Mouse (Mus musculus) left cerebral cortex, postnatal 25 days (tissue): ENCODE results near the gene Adcy6. TPM values are rescaled to one million over a fixed set of nuclear protein-coding genes. Genes with fewer than 3 reads are reported as not detected.

Source experiments
- DNase-seq, 2 experiments: peaks; one replicate each; pipeline ENCODE4 v3.0.0; 2022; ENCODE audit warnings: low spot score in 2 of 2, mixed read lengths in 1 of 2
- intact Hi-C: fragments of 180-260 bp; cut with DNase I; formaldehyde crosslinking; loops from one replicate; pipeline ENCODE4 v1.15.1; 2025
- total RNA-seq, 2 experiments: library from RNA; stranded (reverse); gene quantifications; 2 replicates each; pipeline ENCODE4 v1.2.3; 2021

Adcy6 gene
- total RNA-seq, 2 experiments from 2014 or later, result 51.7 to 53.7 TPM

DNA sequence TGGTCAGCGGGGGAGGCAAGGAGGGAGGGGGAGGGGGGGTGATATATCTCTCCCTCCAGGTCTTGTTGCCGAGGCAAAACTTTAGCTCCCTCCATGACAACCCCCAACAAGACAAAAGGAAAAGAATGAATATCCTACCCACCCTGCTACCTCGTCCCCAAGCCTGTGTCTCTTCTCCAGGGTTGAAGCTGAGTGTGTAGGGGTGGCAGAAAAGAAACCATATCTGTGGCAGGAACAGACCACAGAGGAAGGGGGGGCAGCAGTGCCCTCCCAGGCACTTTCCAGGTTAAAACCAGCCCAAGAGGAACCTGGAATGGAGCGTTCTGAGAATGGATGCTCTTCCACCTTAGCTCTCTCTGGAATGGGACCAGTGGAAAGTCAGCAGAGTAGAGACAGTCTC lies 20.7 kb upstream of the Adcy6 start, which contains the start of gene Cacnb3:
Gene Cacnb3, plus strand, starts transcription at position 301 of the 400 bp plus-strand sequence.
- intact Hi-C loops, result no loop called here
- DNase-seq, result no peak

- intact Hi-C loops, result no loop called here
- no peak for DNase-seq
Measured at GRCm38 (mm10) chr15:98629464-98629863, 19.6 kb upstream of the Adcy6 start.

GRCm38 (mm10) chr15:98628589-98629254 lies 18.8 kb upstream of the Adcy6 start:
- intact Hi-C loops, result no loop called here
- no peak for DNase-seq

GRCm38 (mm10) chr15:98626487-98627212 lies 16.8 kb upstream of the Adcy6 start:
- intact Hi-C loops, result no loop called here
- no peak for DNase-seq

DNA sequence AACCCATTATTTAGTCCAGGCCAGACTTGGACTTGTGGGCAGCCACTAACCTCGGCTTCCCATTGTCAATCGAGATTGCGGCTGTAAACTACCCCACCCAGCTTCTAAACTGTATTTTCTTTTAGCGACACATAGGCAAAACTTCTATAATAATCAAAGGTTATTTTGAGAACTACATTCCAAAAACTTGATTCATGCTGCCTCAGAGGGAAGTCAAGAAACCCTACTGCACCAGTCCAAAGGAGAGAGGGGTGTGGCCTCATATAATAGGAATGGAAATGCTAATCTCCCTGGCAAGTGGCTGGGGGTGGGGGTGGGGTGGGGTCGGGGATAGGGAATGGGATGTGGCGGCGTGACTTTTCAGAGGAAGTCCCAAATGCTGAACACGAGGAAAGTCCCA lies 16.2 kb upstream of the Adcy6 start:
- intact Hi-C loops, result no loop called here
- no peak for DNase-seq

GRCm38 (mm10) chr15:98623361-98623821 lies 13.5 kb upstream of the Adcy6 start:
- DNase-seq, result no peak
- intact Hi-C loops, result no loop called here

- intact Hi-C loops, result no loop called here
- DNase-seq, result no peak
Measured at GRCm38 (mm10) chr15:98622721-98623120, 12.8 kb upstream of the Adcy6 start.

DNA sequence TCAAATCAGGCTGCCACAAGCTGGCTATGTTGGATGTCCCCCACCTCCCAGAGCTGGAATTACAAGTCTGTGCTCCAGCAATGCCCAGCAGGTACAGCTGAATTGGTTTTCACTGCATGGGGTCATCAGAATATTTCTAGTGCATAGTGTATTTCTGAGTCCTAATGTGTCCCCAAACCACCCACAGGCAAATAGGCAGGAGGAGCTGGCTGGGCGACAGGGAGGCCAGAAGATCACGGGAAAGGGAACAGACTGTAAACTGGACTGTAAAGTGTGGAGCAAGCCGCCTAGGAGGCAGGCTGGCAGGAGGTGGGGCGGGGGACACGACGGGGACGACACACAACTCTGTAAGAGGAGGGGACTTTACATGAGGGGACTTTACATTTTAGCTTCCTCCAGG lies 12.3 kb upstream of the Adcy6 start:
- intact Hi-C loops, result no loop called here
- no peak for DNase-seq

DNA sequence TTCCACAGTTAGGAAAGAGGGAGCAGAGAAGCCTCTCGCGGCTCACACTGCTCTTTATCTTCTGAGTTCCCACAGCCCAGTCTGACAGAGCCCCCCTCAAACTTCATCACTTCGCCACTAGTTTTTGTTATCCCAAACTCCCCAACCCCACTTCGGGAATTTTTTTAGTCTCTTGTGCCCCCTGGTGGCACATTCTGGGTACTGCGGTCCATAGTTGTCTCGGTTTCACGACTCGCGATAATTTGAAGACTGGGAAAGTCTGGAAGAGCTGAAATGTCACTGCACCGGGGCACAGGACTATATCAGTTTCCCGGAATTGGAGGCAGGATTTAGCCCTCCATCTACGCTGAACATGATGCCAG lies 7.3 kb upstream of the Adcy6 start:
- peak; percentile 70 to 72 for DNase-seq
- intact Hi-C loops, result loop anchor here (1.0 to 5.0 kb wide), 2 partner anchors 37 to 105 kb away; no protein-coding TSS in a partner anchor

DNA sequence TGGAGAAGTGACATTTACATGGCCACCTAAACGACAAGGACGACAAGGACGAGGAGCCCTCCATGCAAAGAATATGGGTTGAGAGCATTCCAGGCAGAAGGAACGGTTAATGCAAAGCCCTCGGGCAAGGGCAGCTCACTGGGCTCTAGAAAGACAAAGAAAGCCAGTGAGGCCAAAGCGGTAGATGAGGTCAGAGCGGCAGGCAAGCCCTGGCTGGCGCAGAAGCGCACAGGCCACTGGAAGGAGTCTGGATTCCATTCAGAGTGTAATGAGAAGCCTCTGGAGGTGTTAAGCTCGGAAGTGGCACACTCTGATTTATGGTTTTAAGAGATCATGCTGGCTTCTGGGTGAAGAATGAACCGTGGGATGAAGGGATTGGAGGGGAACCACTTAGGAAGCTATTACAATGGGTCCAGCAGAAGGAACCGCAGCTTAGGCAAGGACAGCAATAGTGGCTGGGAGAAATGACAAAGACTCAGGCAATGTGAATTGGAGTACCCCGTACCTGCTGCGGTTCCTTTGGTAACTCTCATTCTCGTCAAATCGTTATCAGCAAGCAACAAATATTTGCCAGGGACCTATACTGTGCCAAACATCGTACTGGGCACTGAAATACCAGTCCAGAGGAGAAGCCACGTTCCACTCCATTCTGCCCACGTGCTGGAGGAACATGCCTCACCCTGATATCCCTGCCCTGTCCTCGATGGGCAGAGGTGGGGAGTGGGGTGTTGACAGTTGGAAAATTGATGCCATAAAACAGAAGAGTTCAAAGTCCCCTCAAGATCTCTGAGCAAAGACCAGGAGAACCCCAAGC lies 6.7 kb upstream of the Adcy6 start:
- intact Hi-C loops, result loop anchor here (1.0 to 5.0 kb wide), 2 partner anchors 36 to 104 kb away; no protein-coding TSS in a partner anchor
- no peak for DNase-seq

DNA sequence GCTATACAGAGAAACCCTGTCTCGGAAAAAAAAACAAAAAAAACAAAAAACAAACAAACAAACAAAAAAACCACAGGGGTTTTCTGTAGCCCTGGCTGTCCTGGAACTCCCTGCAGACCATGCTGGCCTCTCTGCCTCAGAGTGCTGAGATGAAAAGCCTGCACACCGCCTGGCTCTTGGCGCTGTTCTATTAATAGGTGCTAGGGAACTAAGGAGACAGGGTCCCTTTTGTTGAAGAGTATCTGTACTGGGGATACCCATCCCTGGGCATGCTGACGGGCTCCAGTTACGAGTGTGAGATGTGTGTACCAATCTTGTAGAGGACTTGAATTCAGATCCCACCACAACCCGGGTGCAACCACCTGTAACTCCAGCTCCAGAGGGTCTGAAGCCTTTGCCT lies 5.9 kb upstream of the Adcy6 start:
- DNase-seq, result no peak

GRCm38 (mm10) chr15:98614971-98615370 lies 5.1 kb upstream of the Adcy6 start:
- no peak for DNase-seq
- intact Hi-C loops, result loop anchor here (5.0 kb wide), 1 partner anchor 103 kb away; no protein-coding TSS in a partner anchor

More for the DNA sequence above, 5.9 kb upstream of the Adcy6 start:
- intact Hi-C loops, result loop anchor here (5.0 kb wide), 1 partner anchor 103 kb away; no protein-coding TSS in a partner anchor

DNA sequence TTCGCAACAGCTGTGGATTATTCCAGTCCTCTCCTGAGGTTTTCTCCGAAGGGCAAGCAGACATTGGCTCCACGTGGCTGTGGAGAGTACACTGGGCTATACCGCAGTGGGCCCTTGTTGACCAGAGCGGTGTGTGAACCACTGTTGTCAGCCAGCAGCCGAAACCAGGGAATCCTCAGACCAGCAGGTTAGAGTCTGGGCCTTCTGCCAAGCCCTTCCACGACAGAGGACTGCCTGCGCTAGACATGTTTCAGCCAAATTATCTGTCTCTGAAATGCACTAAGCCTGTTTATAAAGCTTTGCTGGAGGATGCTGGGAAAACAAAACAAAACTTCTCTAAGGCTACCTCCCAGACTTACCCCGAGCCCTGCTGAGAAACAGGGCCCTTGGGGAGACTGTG lies 4.7 kb upstream of the Adcy6 start:
- DNase-seq, result no peak
- intact Hi-C loops, result no loop called here

GRCm38 (mm10) chr15:98612229-98612628 lies 2.4 kb upstream of the Adcy6 start:
- DNase-seq, result no peak
- intact Hi-C loops, result no loop called here

GRCm38 (mm10) chr15:98610131-98610633 lies 306 bp upstream of the Adcy6 start:
- DNase-seq, result no peak
- intact Hi-C loops, result no loop called here

GRCm38 (mm10) chr15:98608784-98609250 lies 1.1 kb downstream of the Adcy6 start:
- intact Hi-C loops, result no loop called here
- no peak for DNase-seq

- intact Hi-C loops, result no loop called here
- no peak for DNase-seq
Measured at GRCm38 (mm10) chr15:98608058-98608783, 1.7 kb downstream of the Adcy6 start.

DNA sequence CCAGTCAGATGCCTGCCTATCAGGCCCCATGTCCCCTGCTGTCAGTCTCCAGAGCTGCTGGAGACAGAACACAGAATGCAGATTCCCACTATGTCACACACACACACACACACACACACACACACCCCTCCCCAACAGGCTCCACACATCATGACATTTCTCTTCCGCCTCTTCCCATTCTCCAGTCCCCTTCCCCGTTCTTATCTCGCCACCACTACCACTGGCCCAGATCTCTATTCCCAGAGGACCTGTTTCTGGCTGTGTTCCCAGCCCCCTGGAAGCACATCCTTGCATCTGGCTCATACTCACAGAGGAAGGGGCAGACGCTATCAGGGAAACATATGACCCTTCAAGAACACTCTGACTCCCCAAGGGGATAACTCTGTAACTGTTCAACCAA lies 2.3 kb downstream of the Adcy6 start:
- intact Hi-C loops, result no loop called here
- no peak for DNase-seq

DNA sequence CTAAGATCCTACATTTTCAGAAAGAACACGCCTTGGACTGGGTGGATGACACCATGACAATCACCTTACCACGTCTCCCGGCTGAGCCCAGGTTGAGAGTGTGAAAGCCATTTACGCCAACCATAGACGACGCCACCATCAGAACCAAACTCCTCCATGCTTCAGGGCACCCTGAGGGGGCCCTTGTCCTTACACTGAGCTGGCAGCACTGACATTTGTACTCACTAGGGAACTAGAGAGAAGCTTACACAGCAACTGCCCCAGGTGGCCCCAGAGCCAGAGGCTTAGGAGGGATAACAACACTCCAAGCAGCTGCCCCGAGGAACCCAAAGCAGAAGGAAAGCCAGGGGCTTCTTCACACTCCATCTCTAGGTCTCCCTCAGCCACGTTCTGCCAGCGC lies 3.1 kb downstream of the Adcy6 start:
- intact Hi-C loops, result no loop called here
- no peak for DNase-seq
